Mouse (Mus musculus): ENCODE results near the gene Sun5.

- TF ChIP-seq CTCF (conservative IDR thresholded peaks at IDR 0.05; ENCODE audit: low read length), result no peak
- TF ChIP-seq NANOG (IDR thresholded peaks at IDR 0.05; ENCODE audit: borderline replicate concordance, low read length), result no peak
- TF ChIP-seq POU5F1 (IDR thresholded peaks at IDR 0.05; ENCODE audit: borderline replicate concordance, low read length), result no peak
These were observed 28.0 kb downstream of the Sun5 start for GRCm38 (mm10) chr2:153842854-153843253.

Data from E14TG2a.4 (cell line).